Mouse (Mus musculus) layer of hippocampus, adult 2 months (tissue): ENCODE measurements at regions not wholly inside any gene's neighbourhood (a gene's known extent, or its start where the extent isn't known, plus 50 kb on each side); places are given as distances from the start of the nearest gene placed in this dataset.
"Not testable (repeated sequence)": the region's sequence is repeated elsewhere in the genome, so short reads cannot be mapped to it uniquely, and the experiment has no call there.

Source experiments
- DNase-seq, 2 experiments: peaks; one replicate each; pipeline ENCODE4 v3.0.0; 2022; ENCODE audit warnings: low spot score in 2 of 2
- H3K27ac ChIP-seq: fragments of 200-600 bp; 2 replicates; pipeline ENCODE4 v1.8.1; 2022
- H3K4me3 ChIP-seq: fragments of 200-600 bp; 2 replicates; pipeline ENCODE4 v1.8.1; 2022; ENCODE audit warnings: mild to moderate bottlenecking
- CTCF ChIP-seq: fragments of 200-600 bp; conservative IDR thresholded peaks from 2 replicates; pipeline ENCODE4 v1.8.1; 2022; ENCODE audit warnings: antibody characterized with exemption, mild to moderate bottlenecking, moderate library complexity

DNA sequence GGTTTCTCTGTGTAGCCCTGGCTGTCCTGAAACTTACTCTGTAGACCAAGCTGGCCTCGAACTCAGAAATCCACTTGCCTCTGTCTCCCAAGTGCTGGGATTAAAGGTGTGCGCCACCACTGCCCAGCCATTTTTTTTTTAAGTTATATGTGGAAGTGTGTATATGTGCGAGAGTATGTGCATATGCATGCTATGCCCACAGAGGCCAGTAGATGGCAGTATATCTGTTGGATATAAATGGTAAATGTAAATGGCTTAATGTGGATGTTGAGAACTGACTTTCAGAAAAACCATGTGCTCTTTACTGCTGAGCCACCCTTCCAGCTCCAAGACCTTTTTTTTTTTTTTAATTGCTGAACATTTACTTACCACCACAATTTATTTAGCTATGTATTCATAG, 400.2 kb upstream of the Pdzrn3 start:
- DNase-seq = no peak
- Histone ChIP-seq H3K4me3 (no peak overlapping the region), H3K27ac (no peak overlapping the region)
- TF ChIP-seq CTCF = peak; percentile 59

- no peak for DNase-seq
- no peak overlapping the region for H3K27ac ChIP-seq
These were observed 395.5 kb upstream of the Pdzrn3 start for GRCm38 (mm10) chr6:101773151-101773550.

GRCm38 (mm10) chr6:101735107-101735506, 357.4 kb upstream of the Pdzrn3 start:
- no peak for TF ChIP-seq CTCF
- no peak overlapping the region for H3K4me3 ChIP-seq
- no peak overlapping the region for H3K27ac ChIP-seq
- DNase-seq = no peak

More at GRCm38 (mm10) chr6:101773151-101773550, 395.5 kb upstream of the Pdzrn3 start:
- H3K4me3 ChIP-seq = no peak overlapping the region
- no peak for TF ChIP-seq CTCF

- H3K27ac ChIP-seq = no peak overlapping the region
- H3K4me3 ChIP-seq = no peak overlapping the region
- TF ChIP-seq CTCF = no peak
- no peak for DNase-seq
These were observed 342.8 kb upstream of the Pdzrn3 start for GRCm38 (mm10) chr6:101720513-101720912.

DNA sequence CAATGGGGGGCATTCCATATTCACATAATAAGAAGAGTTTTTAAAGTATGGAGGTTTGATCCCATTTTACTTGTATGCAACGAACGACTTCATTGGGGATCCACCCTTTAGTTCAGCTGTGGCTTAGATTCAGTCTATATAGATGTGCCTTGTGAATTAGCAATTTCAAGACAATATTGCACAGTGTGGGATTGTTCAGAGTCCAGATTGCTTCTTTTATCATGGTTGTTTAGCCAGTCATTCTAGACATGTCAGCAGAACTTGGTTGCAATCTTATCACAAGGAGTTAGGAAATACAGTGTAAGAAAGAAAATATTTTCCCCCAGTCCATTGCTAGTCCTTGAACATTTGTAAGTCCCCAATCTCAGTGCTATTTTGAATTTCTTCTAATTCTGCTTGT, 312.0 kb upstream of the Pdzrn3 start:
- H3K4me3 ChIP-seq = no peak overlapping the region
- TF ChIP-seq CTCF = no peak
- no peak overlapping the region for H3K27ac ChIP-seq
- DNase-seq = no peak

- TF ChIP-seq CTCF = no peak
- H3K4me3 ChIP-seq = no peak overlapping the region
- no peak overlapping the region for H3K27ac ChIP-seq
- DNase-seq = no peak
These were observed 308.9 kb upstream of the Pdzrn3 start for GRCm38 (mm10) chr6:101686578-101686977.

GRCm38 (mm10) chr6:101685734-101686133, 308.0 kb upstream of the Pdzrn3 start:
- no peak for DNase-seq
- no peak for TF ChIP-seq CTCF
- Histone ChIP-seq H3K4me3 (no peak overlapping the region), H3K27ac (no peak overlapping the region)

DNA sequence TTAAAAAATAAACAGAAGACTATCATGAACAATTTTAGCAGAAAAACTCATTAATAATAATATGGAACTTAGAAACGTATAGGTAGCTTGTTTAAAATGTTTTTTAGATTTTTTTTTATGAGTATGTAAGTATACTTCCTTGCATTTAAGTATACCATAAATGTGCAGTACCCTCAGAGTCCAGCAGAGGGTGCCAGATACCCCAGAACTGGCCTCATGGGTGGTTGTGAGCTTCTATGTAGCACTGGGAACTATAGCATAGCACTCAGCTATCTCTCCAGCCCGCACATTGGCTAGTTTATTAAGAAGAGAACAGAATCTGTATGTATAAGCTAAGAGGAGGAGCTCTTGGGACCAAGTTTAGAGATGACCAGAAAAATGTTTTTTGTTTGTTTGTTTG, 306.7 kb upstream of the Pdzrn3 start:
- TF ChIP-seq CTCF = peak; percentile 67
- H3K27ac ChIP-seq = no peak overlapping the region
- H3K4me3 ChIP-seq = no peak overlapping the region
- no peak for DNase-seq

DNA sequence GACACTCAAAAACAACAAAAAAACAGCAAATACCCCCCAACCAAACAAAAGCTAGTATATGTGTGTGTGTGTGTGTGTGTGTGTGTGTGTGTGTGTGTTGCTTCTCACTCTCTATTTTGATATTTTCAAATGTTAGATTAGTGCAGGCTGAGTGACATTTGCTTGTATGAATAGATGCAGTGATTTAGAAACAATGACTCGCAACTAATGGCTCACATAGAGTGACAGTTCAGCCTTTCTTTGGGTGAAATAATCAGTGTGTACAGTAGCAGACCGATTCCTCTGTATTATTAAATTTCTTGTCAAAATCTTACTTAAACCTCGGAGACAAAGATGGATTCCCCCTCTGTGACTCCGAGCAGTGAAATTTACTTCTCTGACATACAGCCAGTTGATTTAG, 297.1 kb upstream of the Pdzrn3 start:
- no peak for TF ChIP-seq CTCF
- Histone ChIP-seq H3K4me3 (no peak overlapping the region), H3K27ac (no peak overlapping the region)
- no peak for DNase-seq

- Histone ChIP-seq H3K4me3 (no peak overlapping the region), H3K27ac (no peak overlapping the region)
- no peak for DNase-seq
- TF ChIP-seq CTCF = no peak
These were observed 293.1 kb upstream of the Pdzrn3 start for GRCm38 (mm10) chr6:101670770-101671169.

DNA sequence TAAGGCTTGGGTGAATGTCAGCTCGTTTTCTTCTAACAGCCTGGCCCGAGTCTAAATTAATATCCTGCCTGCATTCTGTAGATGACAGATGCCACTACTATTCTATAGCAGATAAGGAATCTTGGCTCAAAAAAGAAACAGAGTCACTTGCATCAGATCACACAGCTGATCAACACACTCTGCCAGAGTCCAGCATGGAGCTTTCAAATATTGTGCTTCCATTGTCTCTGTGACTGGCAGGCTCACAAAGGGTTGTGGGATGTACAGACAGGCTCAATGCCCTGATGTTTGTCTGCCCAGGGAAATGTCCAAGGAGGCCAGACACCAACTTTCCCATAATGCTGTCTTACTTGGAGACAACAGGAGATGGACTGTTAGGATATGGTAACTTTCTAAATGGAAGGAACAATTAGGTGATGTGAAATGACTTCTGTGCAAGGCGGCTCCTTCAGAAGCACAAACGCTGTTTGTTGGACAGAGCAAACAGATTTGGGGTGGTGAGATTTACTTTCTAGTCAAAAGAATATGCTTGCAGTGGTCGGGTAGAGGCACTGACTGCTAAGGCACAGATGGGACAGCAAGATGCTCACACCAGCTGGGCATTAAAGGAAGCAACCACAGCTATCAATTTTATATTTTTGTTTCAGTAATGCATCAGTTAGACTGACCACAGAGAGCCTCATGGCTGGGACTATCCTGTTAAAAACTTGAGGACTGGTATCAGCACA, 291.6 kb upstream of the Pdzrn3 start:
- TF ChIP-seq CTCF = no peak

DNA sequence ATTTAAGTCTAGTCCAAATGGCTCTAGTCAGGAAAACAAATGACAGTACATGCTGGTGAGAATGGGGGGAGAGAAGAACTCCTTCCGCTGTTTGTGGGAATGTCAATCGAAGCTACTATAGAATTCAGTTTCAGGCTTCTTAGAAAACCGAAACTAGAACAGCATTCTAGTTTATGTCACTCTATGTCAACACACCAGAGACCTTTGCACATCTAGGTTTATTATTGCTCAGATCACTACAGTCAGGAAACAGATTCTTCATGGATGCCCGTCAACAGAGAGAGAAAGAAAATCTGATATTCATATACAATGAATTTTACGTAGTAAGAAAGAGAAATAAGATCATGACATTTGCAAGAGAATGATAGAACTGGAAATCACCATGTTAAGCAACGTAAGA, 276.7 kb upstream of the Pdzrn3 start:
- TF ChIP-seq CTCF = no peak
- DNase-seq = no peak
- no peak overlapping the region for H3K4me3 ChIP-seq
- H3K27ac ChIP-seq = no peak overlapping the region

More for the DNA sequence above, 291.6 kb upstream of the Pdzrn3 start:
- Histone ChIP-seq H3K4me3 (no peak overlapping the region), H3K27ac (no peak overlapping the region)
- DNase-seq = no peak

DNA sequence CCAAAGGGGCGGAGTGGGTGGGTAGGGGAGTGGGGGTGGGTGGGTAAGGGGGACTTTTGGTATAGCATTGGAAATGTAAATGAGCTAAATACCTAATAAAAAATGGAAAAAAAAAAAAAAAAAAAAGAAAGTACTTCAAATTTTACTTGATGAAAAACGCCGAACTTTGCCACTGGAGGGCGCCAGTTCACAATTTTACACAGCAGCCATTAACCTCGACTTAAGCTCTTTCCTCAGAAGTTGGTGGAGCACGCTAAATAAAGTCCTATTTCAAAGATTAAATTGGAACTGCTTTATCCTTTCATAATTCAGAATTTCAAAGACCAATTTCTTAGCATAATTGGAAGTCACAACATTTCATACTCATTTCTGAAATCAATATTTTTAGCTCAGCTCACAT, 272.7 kb upstream of the Pdzrn3 start:
- peak; percentile 72 for TF ChIP-seq CTCF
- DNase-seq = peak; percentile 46 to 77
- H3K4me3 ChIP-seq, H3K27ac ChIP-seq: not testable (repeated sequence)

GRCm38 (mm10) chr6:101617295-101617694, 239.6 kb upstream of the Pdzrn3 start:
- no peak for DNase-seq
- no peak for TF ChIP-seq CTCF
- no peak overlapping the region for H3K27ac ChIP-seq
- no peak overlapping the region for H3K4me3 ChIP-seq

DNA sequence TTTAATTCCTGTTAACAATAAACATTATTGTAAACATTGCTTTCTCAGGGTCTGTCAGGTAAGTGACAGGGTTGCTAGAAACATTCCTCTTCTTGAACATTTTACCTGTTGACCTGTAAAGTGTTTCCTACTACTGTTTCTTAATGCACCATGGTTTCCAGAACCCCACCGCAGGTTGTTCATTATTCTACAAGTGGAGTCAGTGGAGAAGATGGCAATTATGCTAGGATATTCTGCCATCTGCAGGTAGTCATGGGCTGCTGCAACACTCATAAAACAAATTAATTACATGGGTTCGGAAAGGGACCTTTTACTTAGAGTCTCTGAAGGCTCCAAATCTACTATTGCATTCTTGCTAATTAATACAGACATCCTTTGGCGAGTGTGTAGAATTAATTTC, 239.1 kb upstream of the Pdzrn3 start:
- peak; percentile 10 to 27 for DNase-seq
- H3K4me3 ChIP-seq = no peak overlapping the region
- H3K27ac ChIP-seq = no peak overlapping the region
- peak; percentile 92 for TF ChIP-seq CTCF
